Mouse (Mus musculus) R1 (cell line): ENCODE measurements around the gene Gm42906.

Experiments
- DNase-seq: peaks from one replicate; pipeline ENCODE4 v3.0.0-alpha.2; 2018; ENCODE audit warnings: low read depth, low spot score

The Gm42906 gene

GRCm38 (mm10) chr5:151189789-151190378, 238.1 kb downstream of the Gm42906 start:
- peak; percentile 83 for DNase-seq

GRCm38 (mm10) chr5:151189321-151189720, 238.6 kb downstream of the Gm42906 start:
- DNase-seq: no peak

DNA sequence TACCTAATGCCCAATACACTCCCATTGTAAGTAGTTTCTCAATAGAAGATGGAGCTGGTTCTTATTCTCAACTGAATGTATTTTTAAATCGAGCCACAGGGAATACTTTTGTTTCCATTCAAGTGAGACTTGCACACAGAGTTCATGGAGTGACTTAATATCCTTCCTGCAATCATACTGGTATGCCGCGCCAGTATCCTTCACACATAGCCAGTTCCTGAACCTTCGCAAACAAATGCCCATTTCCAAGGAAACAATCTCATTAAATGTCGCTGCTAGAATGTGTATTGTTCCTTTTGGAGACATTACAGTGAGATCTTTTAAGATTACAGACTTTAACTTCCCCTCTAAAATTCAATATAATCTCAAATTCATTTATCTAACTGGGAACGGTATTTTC, 239.3 kb downstream of the Gm42906 start:
- no peak for DNase-seq

- DNase-seq: no peak
Measured at GRCm38 (mm10) chr5:151187336-151187735, 240.6 kb downstream of the Gm42906 start.

DNA sequence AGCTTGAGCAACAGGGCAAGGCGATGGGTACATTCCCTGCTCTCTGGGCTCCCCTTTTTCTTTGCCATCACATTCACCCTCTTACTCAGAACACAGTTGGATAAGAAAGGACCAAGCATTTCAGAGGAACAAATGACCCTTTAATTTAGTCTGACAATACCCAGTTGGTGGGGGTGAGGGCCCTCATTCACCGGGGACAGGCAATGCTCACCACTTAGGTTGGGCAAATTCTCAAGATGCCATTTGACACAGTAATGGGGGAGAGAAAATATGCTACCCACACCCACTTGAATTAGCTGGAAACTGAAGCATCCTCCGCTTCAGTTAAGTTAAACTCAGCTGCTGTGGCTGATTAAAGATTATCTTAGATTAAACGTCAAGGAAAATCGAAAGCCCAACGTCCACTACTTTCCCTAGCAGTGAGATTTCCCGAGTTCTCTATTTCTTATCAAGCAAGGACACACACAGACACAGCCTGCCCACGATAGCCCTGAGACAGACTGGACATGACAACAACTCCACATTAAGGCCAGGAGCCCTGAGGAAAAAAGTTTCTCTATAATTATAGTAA, 242.6 kb downstream of the Gm42906 start:
- DNase-seq: no peak

GRCm38 (mm10) chr5:151183656-151184240, 244.2 kb downstream of the Gm42906 start:
- DNase-seq: no peak

DNA sequence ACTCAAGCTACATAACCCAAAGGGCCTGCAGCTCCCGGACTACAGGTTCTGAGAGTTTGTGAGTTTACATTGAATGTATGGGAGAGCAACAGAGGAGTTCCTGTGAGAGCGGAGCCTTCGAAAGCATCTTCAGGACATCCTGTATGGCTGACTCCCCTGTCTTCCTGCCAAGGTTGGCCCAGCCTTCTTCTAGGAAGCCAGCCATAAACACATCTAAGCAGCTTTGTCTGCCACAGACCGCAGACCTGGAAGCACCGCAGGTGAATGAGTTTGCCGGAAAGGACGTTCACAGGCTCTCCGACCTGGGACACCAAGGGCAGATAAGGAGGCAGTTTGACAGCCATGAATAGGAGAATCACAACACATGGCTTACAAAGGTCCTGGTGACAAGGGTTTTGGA, 246.7 kb downstream of the Gm42906 start:
- DNase-seq: no peak

DNA sequence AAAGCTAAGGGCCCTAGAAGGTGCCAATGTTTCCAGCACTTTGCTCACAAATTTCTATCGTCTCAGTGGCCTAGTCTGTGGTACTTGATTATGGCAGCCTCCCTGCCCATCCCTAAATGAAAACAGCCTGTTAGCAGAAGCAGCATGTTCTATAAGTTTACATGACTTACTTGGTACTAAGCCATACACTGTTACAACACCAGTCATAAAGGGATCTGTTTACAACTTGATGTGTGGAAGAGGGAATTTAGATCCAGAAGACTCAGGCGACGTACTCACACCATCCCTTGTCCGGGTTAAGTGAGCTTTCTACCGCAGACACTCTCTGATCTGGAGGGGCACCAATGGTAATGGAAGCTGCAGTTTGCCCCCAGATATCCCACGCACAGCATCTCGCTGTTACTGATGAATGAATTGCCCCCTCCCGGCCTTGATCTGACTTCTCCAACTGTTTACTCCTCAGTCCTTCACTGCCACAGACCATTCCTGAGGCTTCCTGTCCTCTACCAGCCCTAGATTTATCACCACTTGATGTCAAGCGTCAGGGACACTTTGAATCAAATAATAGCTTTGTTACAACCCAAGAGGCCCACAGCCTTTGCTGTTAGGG, 247.7 kb downstream of the Gm42906 start:
- no peak for DNase-seq

GRCm38 (mm10) chr5:151177171-151177570, 250.8 kb downstream of the Gm42906 start:
- DNase-seq: no peak

DNA sequence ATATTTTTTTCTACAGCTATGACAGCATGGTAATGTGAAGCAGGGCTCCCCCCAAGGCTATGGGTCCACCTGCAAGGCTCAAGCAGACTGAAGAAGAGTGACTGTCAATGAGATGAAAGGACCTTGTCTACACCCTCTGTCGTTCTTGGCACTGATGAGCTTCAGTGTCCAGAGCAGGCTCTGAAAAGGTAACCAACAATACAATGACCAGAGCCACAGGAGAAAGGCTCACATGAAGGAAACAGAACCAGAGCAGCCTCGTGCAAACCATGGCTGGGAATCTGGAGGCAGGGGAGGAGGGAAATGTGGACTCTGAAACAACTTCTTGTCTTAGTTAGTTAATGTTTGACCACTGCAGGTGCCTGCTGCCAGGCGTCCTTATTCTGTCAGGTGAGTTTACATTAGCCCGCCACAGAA, 252.1 kb downstream of the Gm42906 start:
- DNase-seq: no peak

DNA sequence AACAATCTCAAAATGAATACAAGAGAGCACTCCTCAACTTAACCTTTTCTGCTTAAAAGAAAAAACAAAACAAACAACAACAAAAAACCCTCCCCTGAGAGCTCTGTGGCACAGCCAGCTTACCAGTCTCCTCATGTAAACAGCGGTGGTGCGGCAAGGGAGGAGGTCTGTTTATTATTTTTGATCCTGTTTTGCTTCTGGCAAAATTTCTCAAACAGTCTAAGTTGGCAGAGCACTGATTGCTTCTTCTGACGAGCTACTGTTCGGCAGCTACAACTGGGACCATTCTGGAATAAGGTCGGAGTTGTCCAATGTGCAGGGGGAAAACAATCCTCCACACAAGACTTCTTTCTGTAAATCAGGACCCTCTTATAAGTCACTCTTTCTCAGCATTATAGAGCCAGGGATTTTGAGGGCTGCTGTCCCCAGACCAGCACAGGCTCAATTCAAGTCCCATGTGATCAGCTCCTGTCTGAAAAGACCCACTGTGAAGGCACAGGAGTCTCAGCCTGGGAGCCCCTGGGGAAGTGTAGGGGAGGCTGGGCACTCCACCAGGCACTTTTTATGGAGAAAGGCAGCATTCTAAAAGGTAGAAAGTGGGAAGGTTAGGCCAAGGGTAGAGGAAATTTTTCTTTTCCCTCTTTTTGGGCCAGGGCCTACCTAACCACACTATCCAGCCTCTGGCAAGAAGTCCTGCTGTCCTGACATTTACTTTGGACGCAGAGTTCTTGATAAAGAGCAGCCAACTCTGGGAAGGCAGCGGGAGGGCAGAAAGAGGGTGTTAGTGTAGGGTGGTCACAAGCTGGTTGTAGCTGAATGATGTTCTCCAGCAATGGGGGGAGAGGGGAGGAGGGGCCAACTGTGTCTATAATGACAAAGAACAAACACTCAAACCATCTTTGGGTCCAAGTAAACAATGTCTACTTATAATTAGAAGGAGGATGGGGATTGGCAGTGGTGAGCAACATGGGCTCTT, 253.2 kb downstream of the Gm42906 start:
- no peak for DNase-seq

- DNase-seq: no peak
Measured at GRCm38 (mm10) chr5:151173774-151174173, 254.2 kb downstream of the Gm42906 start.

DNA sequence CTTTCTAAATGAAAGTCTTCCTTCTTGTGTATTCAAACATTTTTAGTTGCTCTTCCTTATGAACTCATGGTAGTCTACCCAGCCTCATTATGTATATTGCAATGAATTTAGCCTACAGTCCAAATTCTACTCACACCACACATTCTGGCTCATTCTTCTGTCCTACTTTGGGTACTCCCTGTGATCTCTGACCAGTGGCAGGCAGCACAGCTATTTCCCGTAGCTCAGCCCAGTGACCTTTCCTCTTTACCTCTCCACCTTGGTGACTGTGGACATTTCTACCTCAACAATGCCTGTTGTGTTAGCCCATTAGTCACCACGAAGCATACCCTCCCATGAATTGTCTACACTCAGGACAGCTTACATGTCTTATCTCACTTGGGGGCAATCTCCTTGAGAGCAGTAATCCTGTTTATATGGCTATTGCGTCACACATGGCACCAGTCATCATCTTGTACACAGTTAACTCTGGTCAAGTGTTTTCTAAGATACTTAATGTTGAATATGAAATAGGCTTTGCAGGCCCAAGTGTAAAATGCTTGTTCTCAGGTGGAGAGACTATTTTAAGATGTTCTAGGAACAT, 257.7 kb downstream of the Gm42906 start:
- no peak for DNase-seq

- DNase-seq: no peak
Measured at GRCm38 (mm10) chr5:151168191-151168590, 259.8 kb downstream of the Gm42906 start.

- DNase-seq: no peak
Measured at GRCm38 (mm10) chr5:151167641-151168040, 260.3 kb downstream of the Gm42906 start.

GRCm38 (mm10) chr5:151166266-151166665, 261.7 kb downstream of the Gm42906 start:
- DNase-seq: no peak

DNA sequence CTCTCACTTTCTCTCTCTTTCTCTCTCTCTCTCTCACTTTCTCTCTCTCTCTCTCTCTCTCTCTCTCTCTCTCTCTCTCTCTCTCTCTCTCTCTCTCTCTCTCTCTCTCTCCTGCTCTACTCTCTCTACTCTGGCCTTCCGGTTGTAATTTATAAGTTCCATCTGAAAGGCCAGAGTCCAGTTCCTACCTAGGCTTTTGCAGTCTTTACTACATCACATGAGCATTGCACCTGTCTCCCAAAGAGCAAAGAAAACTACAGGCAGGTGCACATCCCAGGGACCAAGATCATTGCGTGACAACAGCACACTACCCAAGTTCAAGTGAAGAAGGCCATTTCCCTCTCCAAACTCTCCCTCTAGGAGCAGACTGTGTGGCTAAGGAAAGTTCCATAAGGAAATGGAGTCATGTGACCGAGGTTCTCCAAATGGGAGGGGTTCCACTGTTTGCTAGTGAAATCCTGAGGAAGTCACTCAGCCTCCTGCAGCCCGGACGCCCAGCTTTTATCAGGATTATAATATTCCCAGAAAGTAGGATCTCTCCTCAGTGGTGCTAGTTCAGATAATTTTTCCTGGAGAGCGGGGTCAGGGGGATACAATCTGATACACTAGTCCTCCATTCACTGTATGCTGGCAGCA, 262.5 kb downstream of the Gm42906 start:
- no peak for DNase-seq

GRCm38 (mm10) chr5:151164815-151165214, 263.1 kb downstream of the Gm42906 start:
- DNase-seq: no peak

DNA sequence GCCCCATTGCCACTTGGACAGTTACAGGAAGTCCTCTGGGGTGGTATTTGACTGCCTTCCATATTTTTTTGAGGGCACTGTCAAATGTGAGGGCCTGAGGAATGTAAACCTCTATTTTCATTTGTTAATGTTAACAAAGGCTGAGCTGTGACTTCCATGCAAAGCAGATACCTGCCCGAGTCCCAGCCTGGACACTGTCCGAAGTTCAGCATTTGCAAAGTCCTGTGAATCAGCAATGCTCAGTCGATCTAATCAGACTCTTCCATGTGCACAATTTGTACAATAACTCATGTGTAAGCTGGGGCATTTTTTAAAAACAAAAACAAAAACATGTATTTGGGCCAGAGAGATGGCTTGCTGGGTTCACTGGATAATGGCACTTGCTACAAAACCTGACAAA, 265.3 kb downstream of the Gm42906 start:
- no peak for DNase-seq

DNA sequence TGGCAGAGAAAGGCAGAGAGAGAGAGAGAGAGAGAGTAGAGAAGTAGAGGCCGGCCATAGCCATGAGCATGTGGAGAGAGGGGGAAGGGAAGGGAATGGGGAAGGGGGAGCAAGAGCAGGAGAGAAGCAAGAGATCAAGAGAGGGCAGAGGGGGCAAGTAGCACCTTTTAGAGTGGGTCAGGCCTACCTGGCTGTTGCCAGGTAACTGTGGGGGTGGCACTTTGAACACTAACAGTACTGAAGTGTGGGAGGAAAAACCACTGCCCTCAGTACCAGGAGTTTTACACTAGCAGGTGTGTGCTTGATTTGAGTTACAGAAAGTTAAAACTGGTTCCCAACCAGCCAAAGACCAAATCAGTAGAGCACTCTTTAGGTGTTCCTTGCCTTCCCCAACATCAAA, 272.7 kb downstream of the Gm42906 start:
- no peak for DNase-seq

DNA sequence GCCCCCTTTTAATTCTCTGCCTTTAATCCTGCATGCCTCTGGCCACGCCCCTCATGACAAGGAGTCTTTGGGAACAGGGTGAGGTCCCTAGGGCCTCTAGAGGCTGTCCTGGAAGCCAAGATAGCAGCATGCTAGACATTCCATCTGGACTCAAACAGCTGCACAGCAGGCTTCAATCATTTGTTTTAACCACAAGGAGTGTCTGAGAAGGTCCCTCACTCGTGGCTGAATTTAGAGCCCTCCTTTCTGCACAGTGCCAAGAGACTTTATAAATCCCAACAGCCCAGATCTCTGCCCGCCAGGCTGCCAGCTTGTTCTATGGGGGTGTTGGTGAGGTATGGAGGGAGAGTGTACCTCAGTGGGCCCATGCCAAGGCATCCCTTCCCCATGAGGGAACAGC, 273.2 kb downstream of the Gm42906 start:
- peak; percentile 59 for DNase-seq
